26 mouse cellular contexts compared by ENCODE assay signal in the genomic region with DNA sequence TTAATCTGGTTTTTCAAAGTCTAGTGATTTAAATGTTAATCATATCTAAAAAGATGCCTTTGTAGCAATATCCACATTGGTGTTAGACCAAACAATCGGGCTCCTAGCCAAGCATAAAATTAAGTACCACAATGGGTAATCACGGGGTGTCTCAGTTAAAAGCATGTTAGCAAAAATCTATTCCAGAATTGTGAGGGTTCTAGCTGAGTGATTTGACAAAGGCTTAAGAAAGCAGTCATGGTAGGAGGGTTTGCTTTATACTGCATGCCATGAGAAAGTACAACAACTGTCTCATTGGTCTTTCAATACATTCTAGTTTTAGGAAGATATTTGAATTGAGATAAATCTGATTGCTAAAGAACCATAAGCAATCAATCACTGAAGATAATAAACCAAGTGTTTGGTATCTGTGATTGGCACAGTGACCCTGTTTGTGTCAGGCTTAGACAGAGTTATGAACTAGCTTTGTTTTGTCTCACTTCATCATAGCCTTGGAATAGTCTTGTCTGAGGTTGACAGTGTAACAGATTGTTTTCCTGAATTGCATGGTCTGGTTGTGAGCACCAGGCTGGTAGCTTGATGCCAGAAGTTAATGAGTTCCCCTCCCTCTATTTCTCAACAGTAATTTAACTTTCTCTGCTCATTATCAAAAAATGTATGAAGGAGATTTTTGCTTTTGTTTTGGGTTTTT.
DNase-seq lines count a peak whose midpoint lies in the region; ATAC-seq and TF ChIP-seq lines count a peak whose summit lies in the region.
"Had no signal": no experiment of that assay in that cellular context is flagged by ENCODE, and none has a peak within 500 bp of the region (broad histone marks: within the 10 kb centered on the region; RNA-seq: fewer than 3 reads in every experiment).

No protein-coding gene starts in this region.

- H3K9ac ChIP-seq in forebrain, embryonic 15.5 days (replicated peaks), result no peak overlapping the region
- no peak overlapping the region for H3K9ac ChIP-seq in forebrain, embryonic 12.5 days
- H3K9ac ChIP-seq in lung, postnatal 0 days (replicated peaks; ENCODE audit: low read depth), result no peak overlapping the region
- no peak overlapping the region for H3K9ac ChIP-seq in hindbrain, embryonic 14.5 days
- H3K9ac ChIP-seq: heart, embryonic 15.5 days; limb, embryonic 12.5 days; liver, embryonic 15.5 days; midbrain, embryonic 13.5 days; neural tube, embryonic 15.5 days had no signal

- H3K27me3 ChIP-seq in forebrain, embryonic 15.5 days, result no peaks in the 10 kb centered on the region
- H3K27me3 ChIP-seq in forebrain, embryonic 12.5 days, result no peaks in the 10 kb centered on the region
- H3K27me3 ChIP-seq in lung, postnatal 0 days (replicated peaks; ENCODE audit: insufficient read depth, low read length), result no peaks in the 10 kb centered on the region
- no peaks in the 10 kb centered on the region for H3K27me3 ChIP-seq in hindbrain, embryonic 14.5 days (ENCODE audit: control insufficient read depth, insufficient read depth, low read length)
- H3K27me3 ChIP-seq: heart, embryonic 15.5 days; limb, embryonic 12.5 days; liver, embryonic 15.5 days; midbrain, embryonic 13.5 days; neural tube, embryonic 15.5 days had no signal

- H3K4me2 ChIP-seq in forebrain, embryonic 15.5 days (replicated peaks), result no peak overlapping the region
- H3K4me2 ChIP-seq in forebrain, embryonic 12.5 days, result no peak overlapping the region
- H3K4me2 ChIP-seq in lung, postnatal 0 days (replicated peaks; ENCODE audit: low read depth, low read length), result no peak overlapping the region
- no peak overlapping the region for H3K4me2 ChIP-seq in hindbrain, embryonic 14.5 days (replicated peaks)
- H3K4me2 ChIP-seq: heart, embryonic 15.5 days; limb, embryonic 12.5 days; liver, embryonic 15.5 days; midbrain, embryonic 13.5 days; neural tube, embryonic 15.5 days had no signal

- TF ChIP-seq POLR2A in brain, embryonic 14.5 days (IDR thresholded peaks at IDR 0.05; ENCODE audit: borderline replicate concordance, extremely low read depth, insufficient read depth, insufficient read length, poor library complexity, severe bottlenecking), result no peak

- no peak for TF ChIP-seq CTCF in lung, postnatal 0 days (IDR thresholded peaks at IDR 0.05)
- TF ChIP-seq CTCF in brain, embryonic 14.5 days (IDR thresholded peaks at IDR 0.05; ENCODE audit: borderline replicate concordance, extremely low read depth, insufficient read depth, insufficient read length), result no peak

- DNase-seq in lung, postnatal 0 days (ENCODE audit: low spot score), result peak; percentile 24
- DNase-seq in lung, postnatal 10 days, result no peak
- peak; percentile 70 for DNase-seq in brain, embryonic 14.5 days (ENCODE audit: low read depth)
- peak; percentile 27 for DNase-seq in hindbrain, embryonic 14.5 days (ENCODE audit: low spot score)
- no peak for DNase-seq in gastrocnemius, postnatal 36 days
- DNase-seq: adrenal gland, adult 2 months; adrenal gland, postnatal 36 days; cerebellum, adult 8-10 months; cerebellum, postnatal 25 days; gastrocnemius, postnatal 10 days; kidney, postnatal 25 days; lung, postnatal 14 days; retina, postnatal 1 day; right cerebral cortex, postnatal 14 days had no signal

- no peak overlapping the region for H3K27ac ChIP-seq in forebrain, embryonic 15.5 days (replicated peaks)
- no peak overlapping the region for H3K27ac ChIP-seq in forebrain, embryonic 12.5 days
- H3K27ac ChIP-seq in lung, postnatal 0 days (ENCODE audit: low read length), result no peak overlapping the region
- H3K27ac ChIP-seq in hindbrain, embryonic 14.5 days, result no peak overlapping the region
- H3K27ac ChIP-seq: heart, embryonic 15.5 days; left cerebral cortex, adult 2 months; limb, embryonic 12.5 days; liver, embryonic 15.5 days; midbrain, embryonic 13.5 days; neural tube, embryonic 15.5 days had no signal

- no peaks in the 10 kb centered on the region for H3K9me3 ChIP-seq in forebrain, embryonic 15.5 days
- no peaks in the 10 kb centered on the region for H3K9me3 ChIP-seq in forebrain, embryonic 12.5 days
- H3K9me3 ChIP-seq in lung, postnatal 0 days (ENCODE audit: low read length), result no peaks in the 10 kb centered on the region
- H3K9me3 ChIP-seq in hindbrain, embryonic 14.5 days (ENCODE audit: control insufficient read depth, low read length), result no peaks in the 10 kb centered on the region
- H3K9me3 ChIP-seq: heart, embryonic 15.5 days; limb, embryonic 12.5 days; liver, embryonic 15.5 days; midbrain, embryonic 13.5 days; neural tube, embryonic 15.5 days had no signal

- intact Hi-C loops in gastrocnemius, postnatal 36 days (cut with DNase I), result no loop called here

- no peak for TF ChIP-seq EP300 in lung, postnatal 0 days (IDR thresholded peaks at IDR 0.05)

- peak; percentile 94 for ATAC-seq in forebrain, embryonic 15.5 days (replicated peaks)
- no peak for ATAC-seq in forebrain, embryonic 12.5 days (ENCODE audit: low FRiP score)
- peak; percentile 30; the same call in 1 of the 2 replicates for ATAC-seq in lung, postnatal 0 days
- peak; percentile 57; the same call in 1 of the 2 replicates for ATAC-seq in hindbrain, embryonic 14.5 days (ENCODE audit: low FRiP score)
- ATAC-seq in megakaryocyte progenitor cell, adult 5-6 weeks (replicated peaks; ENCODE audit: poor library complexity), result no peak
- ATAC-seq: activated CD4-positive, CD25-positive, alpha-beta regulatory T cell, adult 4 months; CD4-positive, CD25-positive, alpha-beta regulatory T cell, adult 4 months; intestine, postnatal 0 days; midbrain, embryonic 13.5 days had no signal

- no peaks in the 10 kb centered on the region for H3K4me1 ChIP-seq in forebrain, embryonic 15.5 days
- H3K4me1 ChIP-seq in forebrain, embryonic 12.5 days, result no peaks in the 10 kb centered on the region
- H3K4me1 ChIP-seq in lung, postnatal 0 days (ENCODE audit: insufficient read depth, low read depth, low read length), result no peaks in the 10 kb centered on the region
- no peaks in the 10 kb centered on the region for H3K4me1 ChIP-seq in hindbrain, embryonic 14.5 days (replicated peaks; ENCODE audit: control insufficient read depth, insufficient read depth, low read length)
- H3K4me1 ChIP-seq: heart, embryonic 15.5 days; limb, embryonic 12.5 days; liver, embryonic 15.5 days; midbrain, embryonic 13.5 days; neural tube, embryonic 15.5 days had no signal

- WGBS in forebrain, embryonic 15.5 days, result 42% methylated on average over 2 of the region's 2 CpGs
- WGBS in forebrain, embryonic 12.5 days, result 57% methylated on average over 2 of the region's 2 CpGs
- WGBS in lung, postnatal 0 days, result 69% methylated on average over 2 of the region's 2 CpGs
- 27% methylated on average over 2 of the region's 2 CpGs for WGBS in hindbrain, embryonic 14.5 days

- no peak overlapping the region for H3K4me3 ChIP-seq in forebrain, embryonic 15.5 days
- H3K4me3 ChIP-seq in forebrain, embryonic 12.5 days (replicated peaks), result no peak overlapping the region
- H3K4me3 ChIP-seq in lung, postnatal 0 days (ENCODE audit: low read depth, low read length), result no peak overlapping the region
- H3K4me3 ChIP-seq in hindbrain, embryonic 14.5 days (replicated peaks; ENCODE audit: low read length), result no peak overlapping the region
- H3K4me3 ChIP-seq: heart, embryonic 15.5 days; left cerebral cortex, adult 2 months; limb, embryonic 12.5 days; liver, embryonic 15.5 days; midbrain, embryonic 13.5 days; neural tube, embryonic 15.5 days had no signal

- no peaks in the 10 kb centered on the region for H3K36me3 ChIP-seq in forebrain, embryonic 15.5 days
- no peaks in the 10 kb centered on the region for H3K36me3 ChIP-seq in forebrain, embryonic 12.5 days (replicated peaks)
- H3K36me3 ChIP-seq in lung, postnatal 0 days (ENCODE audit: insufficient read depth, low read length), result no peaks in the 10 kb centered on the region
- no peaks in the 10 kb centered on the region for H3K36me3 ChIP-seq in hindbrain, embryonic 14.5 days (replicated peaks; ENCODE audit: control insufficient read depth, insufficient read depth)
- H3K36me3 ChIP-seq: heart, embryonic 15.5 days; limb, embryonic 12.5 days; liver, embryonic 15.5 days; midbrain, embryonic 13.5 days; neural tube, embryonic 15.5 days had no signal

Comparison
In these comparisons a context has a peak if more than half of its experiments do, and no peak if none do; other contexts are left out.
1. ATAC-seq: peak in forebrain, embryonic 15.5 days (single experiment), lung, postnatal 0 days (single experiment) and hindbrain, embryonic 14.5 days (single experiment); none in forebrain, embryonic 12.5 days (single experiment) and megakaryocyte progenitor cell, adult 5-6 weeks (single experiment).
2. DNase-seq: peak in lung, postnatal 0 days (single experiment), brain, embryonic 14.5 days (single experiment) and hindbrain, embryonic 14.5 days (single experiment); none in lung, postnatal 10 days (single experiment) and gastrocnemius, postnatal 36 days (0 of 2).